26 mouse cellular contexts compared by ENCODE assay signal in the genomic region with DNA sequence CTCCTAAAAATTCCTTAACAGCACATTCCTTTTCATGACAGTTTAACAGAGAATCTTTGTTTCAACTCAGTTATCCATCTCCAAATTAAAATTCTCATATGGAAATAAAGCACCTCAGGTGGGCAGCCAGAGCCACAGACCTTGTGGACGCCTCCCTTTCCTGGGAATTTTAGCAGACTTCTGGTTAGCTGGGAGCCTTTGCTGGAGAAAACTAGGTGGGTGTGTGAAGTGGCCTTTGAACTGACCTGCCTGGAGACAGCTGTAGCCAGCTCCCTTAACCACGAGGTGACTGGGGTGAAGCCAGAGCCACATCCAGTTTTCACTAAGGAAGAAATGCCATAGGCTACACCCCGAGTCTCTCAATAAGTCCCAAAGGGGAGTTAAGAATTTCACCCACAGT. TPM values are rescaled to one million over a fixed set of nuclear protein-coding genes. Genes with fewer than 3 reads are reported as not detected.
DNase-seq lines count a peak whose midpoint lies in the region; ATAC-seq and TF ChIP-seq lines count a peak whose summit lies in the region.
"Had no signal": no experiment of that assay in that cellular context is flagged by ENCODE, and none has a peak within 500 bp of the region (broad histone marks: within the 10 kb centered on the region; RNA-seq: fewer than 3 reads in every experiment).

No protein-coding gene starts in this region.

- no peak for ATAC-seq in kidney, embryonic 16.5 days (ENCODE audit: low FRiP score, low TSS enrichment)
- no peak for ATAC-seq in liver, embryonic 14.5 days (ENCODE audit: insufficient read depth)
- ATAC-seq in CD4-positive, CD25-positive, alpha-beta regulatory T cell, adult 4 months = no peak
- ATAC-seq in frontal cortex, adult (ENCODE audit: low TSS enrichment) = no peak
- no peak for ATAC-seq in forebrain, postnatal 0 days
- ATAC-seq: forebrain, embryonic 15.5 days; Patski had no signal

- WGBS in kidney, embryonic 16.5 days = 42% methylated on average over 3 of the region's 3 CpGs
- 67% methylated on average over 3 of the region's 3 CpGs for WGBS in bone marrow, adult 2 months
- WGBS in liver, embryonic 14.5 days (ENCODE audit: insufficient replicate concordance) = 48% methylated on average over 3 of the region's 3 CpGs
- WGBS in forebrain, postnatal 0 days = 63% methylated on average over 3 of the region's 3 CpGs

- no peak overlapping the region for H3K27ac ChIP-seq in kidney, embryonic 16.5 days (ENCODE audit: low read length)
- H3K27ac ChIP-seq in bone marrow, adult 2 months (ENCODE audit: control insufficient read depth, insufficient read depth, low read depth, low read length, poor library complexity) = peak overlapping the region; percentile 36; the same call in 1 of the 2 replicates
- peak overlapping the region; percentile 67 for H3K27ac ChIP-seq in liver, embryonic 14.5 days
- H3K27ac ChIP-seq in forebrain, postnatal 0 days (ENCODE audit: low read depth, low read length) = no peak overlapping the region
- H3K27ac ChIP-seq: embryonic facial prominence, embryonic 13.5 days; forebrain, embryonic 15.5 days; hindbrain, embryonic 14.5 days; limb, embryonic 12.5 days; midbrain, embryonic 12.5 days; neural tube, embryonic 12.5 days had no signal

- peak; percentile 46 for DNase-seq in kidney, adult 18-20 months
- DNase-seq in kidney, postnatal 10 days = peak; percentile 36
- DNase-seq in liver, embryonic 14.5 days (ENCODE audit: low read depth in 3 of 3, low spot score in 3 of 3) = no peak
- no peak for DNase-seq in forebrain, postnatal 0 days
- DNase-seq: adrenal gland, adult 8-10 months; B cell, adult 2 months; cerebellum, adult 11 months; cerebellum, postnatal 14 days; heart, postnatal 36 days; thymus, postnatal 36 days had no signal

- no peak for TF ChIP-seq POLR2A in bone marrow, adult 2 months (IDR thresholded peaks at IDR 0.05; ENCODE audit: borderline replicate concordance, control insufficient read depth, low read depth, low read length)

- no peak overlapping the region for H3K9ac ChIP-seq in kidney, embryonic 16.5 days (replicated peaks; ENCODE audit: low read length)
- 0 out of 2 replicates have a peak overlapping the region, but pooled peaks have one; percentile 15 for H3K9ac ChIP-seq in liver, embryonic 14.5 days (replicated peaks)
- H3K9ac ChIP-seq in forebrain, postnatal 0 days = no peak overlapping the region
- H3K9ac ChIP-seq: embryonic facial prominence, embryonic 13.5 days; forebrain, embryonic 15.5 days; hindbrain, embryonic 14.5 days; limb, embryonic 12.5 days; midbrain, embryonic 12.5 days; neural tube, embryonic 12.5 days had no signal

- H3K9me3 ChIP-seq in kidney, embryonic 16.5 days (ENCODE audit: low read length) = no peaks in the 10 kb centered on the region
- H3K9me3 ChIP-seq in liver, embryonic 14.5 days (ENCODE audit: control insufficient read depth, low read length) = no peaks in the 10 kb centered on the region
- no peaks in the 10 kb centered on the region for H3K9me3 ChIP-seq in forebrain, postnatal 0 days (ENCODE audit: low read length)
- H3K9me3 ChIP-seq: embryonic facial prominence, embryonic 13.5 days; forebrain, embryonic 15.5 days; limb, embryonic 12.5 days; midbrain, embryonic 12.5 days; neural tube, embryonic 12.5 days had no signal

- no peaks in the 10 kb centered on the region for H3K27me3 ChIP-seq in kidney, embryonic 16.5 days (ENCODE audit: insufficient read depth, low read length)
- H3K27me3 ChIP-seq in liver, embryonic 14.5 days (ENCODE audit: control insufficient read depth, insufficient read depth, low read length) = no peaks in the 10 kb centered on the region
- no peaks in the 10 kb centered on the region for H3K27me3 ChIP-seq in forebrain, postnatal 0 days (ENCODE audit: insufficient read depth, low read length)
- H3K27me3 ChIP-seq: embryonic facial prominence, embryonic 13.5 days; forebrain, embryonic 15.5 days; limb, embryonic 12.5 days; midbrain, embryonic 12.5 days; neural tube, embryonic 12.5 days; Patski had no signal

- TF ChIP-seq CTCF in bone marrow, adult 2 months (IDR thresholded peaks at IDR 0.05; ENCODE audit: control insufficient read depth, insufficient read depth, low read length) = no peak
- TF ChIP-seq CTCF in liver, embryonic 14.5 days (IDR thresholded peaks at IDR 0.05; ENCODE audit: low read depth) = no peak
- no peak for TF ChIP-seq CTCF in forebrain, postnatal 0 days (IDR thresholded peaks at IDR 0.05; ENCODE audit: low read depth)

- no peak overlapping the region for H3K4me3 ChIP-seq in kidney, embryonic 16.5 days (ENCODE audit: low read length)
- H3K4me3 ChIP-seq in bone marrow, adult 2 months (replicated peaks; ENCODE audit: control insufficient read depth, low read depth, low read length) = no peak overlapping the region
- no peak overlapping the region for H3K4me3 ChIP-seq in liver, embryonic 14.5 days (ENCODE audit: insufficient read depth in 1 of 2, low read depth in 2 of 2, low read length in 2 of 2)
- no peak overlapping the region for H3K4me3 ChIP-seq in forebrain, postnatal 0 days (ENCODE audit: low read depth, low read length)
- H3K4me3 ChIP-seq: embryonic facial prominence, embryonic 13.5 days; forebrain, embryonic 15.5 days; limb, embryonic 12.5 days; midbrain, embryonic 12.5 days; neural tube, embryonic 12.5 days had no signal

- peaks cover 38% of the 10 kb centered on the region for H3K36me3 ChIP-seq in kidney, embryonic 16.5 days (ENCODE audit: insufficient read depth, low read length)
- peaks cover 34% of the 10 kb centered on the region for H3K36me3 ChIP-seq in liver, embryonic 14.5 days (replicated peaks; ENCODE audit: control insufficient read depth, insufficient read depth, low read depth)
- H3K36me3 ChIP-seq in forebrain, postnatal 0 days (ENCODE audit: insufficient read depth) = peaks cover 38% of the 10 kb centered on the region

- no peak for TF ChIP-seq EP300 in liver, embryonic 14.5 days (IDR thresholded peaks at IDR 0.05; ENCODE audit: low read depth)

- peaks cover 4% of the 10 kb centered on the region for H3K4me1 ChIP-seq in kidney, embryonic 16.5 days (ENCODE audit: insufficient read depth, low read length)
- no peaks in the 10 kb centered on the region; the same call in 1 of the 2 replicates for H3K4me1 ChIP-seq in bone marrow, adult 2 months (ENCODE audit: control insufficient read depth, insufficient read depth, low read length)
- peaks cover 33 to 34% of the 10 kb centered on the region in 2 experiments for H3K4me1 ChIP-seq in liver, embryonic 14.5 days (replicated peaks; ENCODE audit: control insufficient read depth in 2 of 2, insufficient read depth in 2 of 2, low read length in 1 of 2)
- H3K4me1 ChIP-seq in forebrain, postnatal 0 days (ENCODE audit: insufficient read depth) = peaks cover 3% of the 10 kb centered on the region; the same call in 1 of the 2 replicates
- H3K4me1 ChIP-seq: neural tube, embryonic 12.5 days had no signal

- H3K4me2 ChIP-seq in kidney, embryonic 16.5 days (replicated peaks; ENCODE audit: low read depth, low read length) = no peak overlapping the region
- H3K4me2 ChIP-seq in liver, embryonic 14.5 days (ENCODE audit: low read depth) = no peak overlapping the region; the same call in 1 of the 2 replicates
- no peak overlapping the region for H3K4me2 ChIP-seq in forebrain, postnatal 0 days (ENCODE audit: low read depth)
- H3K4me2 ChIP-seq: embryonic facial prominence, embryonic 13.5 days; forebrain, embryonic 15.5 days; hindbrain, embryonic 14.5 days; limb, embryonic 12.5 days; midbrain, embryonic 12.5 days; neural tube, embryonic 12.5 days had no signal

RNA-seq across cellular contexts. Expression of gene Rnf187, which starts 9.1 kb away (rescaled TPM):
- polyA plus RNA-seq in kidney, embryonic 16.5 days (2015; fragmentation: Nextera tagmentation; extraction: Ambion mirVana) = 217 and 219 TPM in 2 replicates
- 108 and 135 TPM in 2 replicates for polyA plus RNA-seq in bone marrow, adult 2 months (2011; ENCODE audit: insufficient read depth, insufficient read length, low replicate concordance, missing spikeins)
- 80.8 and 83.3 TPM in 2 replicates for polyA plus RNA-seq in liver, embryonic 14.5 days (2012; rRNA removed)
- 104 and 120 TPM in 2 replicates for polyA plus RNA-seq in liver, embryonic 14.5 days (2014; fragmentation: Nextera tagmentation; extraction: Ambion mirVana)
- 10 to 100 TPM in 1 of 2 experiments, 1 to 10 TPM in 1; 10.0 to 18.7 TPM for polyA plus RNA-seq in CD4-positive, CD25-positive, alpha-beta regulatory T cell, adult 4 months (2017; shearing (Covaris generic))
- 668 and 716 TPM in 2 replicates for total RNA-seq in forebrain, postnatal 0 days (2014; rRNA removed)
- 583 and 608 TPM in 2 replicates for polyA plus RNA-seq in forebrain, postnatal 0 days (2015; fragmentation: Nextera tagmentation; extraction: Ambion mirVana)

RNA-seq across cellular contexts. Expression of gene Btnl10, which starts 11.9 kb away (rescaled TPM):
- 0.10 TPM in 1 of 2 replicates, not detected in the other for polyA plus RNA-seq in kidney, embryonic 16.5 days (2015; fragmentation: Nextera tagmentation; extraction: Ambion mirVana)
- polyA plus RNA-seq in bone marrow, adult 2 months (2011; ENCODE audit: insufficient read depth, insufficient read length, low replicate concordance, missing spikeins) = 65.1 and 93.5 TPM in 2 replicates
- polyA plus RNA-seq in liver, embryonic 14.5 days (2012; rRNA removed) = 18.2 and 19.3 TPM in 2 replicates
- polyA plus RNA-seq in liver, embryonic 14.5 days (2014; fragmentation: Nextera tagmentation; extraction: Ambion mirVana) = 9.1 and 9.6 TPM in 2 replicates
- not detected for polyA plus RNA-seq in CD4-positive, CD25-positive, alpha-beta regulatory T cell, adult 4 months (2017; shearing (Covaris generic))
- 0.10 TPM in 1 of 2 replicates, not detected in the other for total RNA-seq in forebrain, postnatal 0 days (2014; rRNA removed)
- polyA plus RNA-seq in forebrain, postnatal 0 days (2015; fragmentation: Nextera tagmentation; extraction: Ambion mirVana) = not detected in 2 replicates
- total RNA-seq: adrenal gland, adult 8-10 months; gastrocnemius, adult 18-20 months; heart, postnatal 36 days; monocyte, adult 5-6 weeks had no signal
- polyA plus RNA-seq: embryonic facial prominence, embryonic 13.5 days; forebrain, embryonic 15.5 days; heart, embryonic 14.5 days; hindbrain, embryonic 14.5 days; large intestine, adult 2 months; midbrain, embryonic 12.5 days; neural tube, embryonic 12.5 days; Patski; small intestine, adult 2 months had no signal

RNA-seq across cellular contexts. Expression of gene Hist3h2ba, which starts 19.1 kb away (rescaled TPM):
- 93.4 and 93.5 TPM in 2 replicates for polyA plus RNA-seq in kidney, embryonic 16.5 days (2015; fragmentation: Nextera tagmentation; extraction: Ambion mirVana)
- 18.8 and 22.9 TPM in 2 replicates for polyA plus RNA-seq in bone marrow, adult 2 months (2011; ENCODE audit: insufficient read depth, insufficient read length, low replicate concordance, missing spikeins)
- polyA plus RNA-seq in liver, embryonic 14.5 days (2012; rRNA removed) = 15.7 and 16.0 TPM in 2 replicates
- 4.2 and 6.0 TPM in 2 replicates for polyA plus RNA-seq in liver, embryonic 14.5 days (2014; fragmentation: Nextera tagmentation; extraction: Ambion mirVana)
- polyA plus RNA-seq in CD4-positive, CD25-positive, alpha-beta regulatory T cell, adult 4 months (2017; shearing (Covaris generic)) = 1 to 10 TPM; 4.9 to 6.6 TPM
- total RNA-seq in forebrain, postnatal 0 days (2014; rRNA removed) = 446 and 960 TPM in 2 replicates
- polyA plus RNA-seq in forebrain, postnatal 0 days (2015; fragmentation: Nextera tagmentation; extraction: Ambion mirVana) = 111 and 146 TPM in 2 replicates

RNA-seq across cellular contexts. Expression of gene Hist3h2a, which starts 24.8 kb away (rescaled TPM):
- polyA plus RNA-seq in kidney, embryonic 16.5 days (2015; fragmentation: Nextera tagmentation; extraction: Ambion mirVana) = 39.5 and 39.7 TPM in 2 replicates
- 22.9 and 25.6 TPM in 2 replicates for polyA plus RNA-seq in bone marrow, adult 2 months (2011; ENCODE audit: insufficient read depth, insufficient read length, low replicate concordance, missing spikeins)
- polyA plus RNA-seq in liver, embryonic 14.5 days (2012; rRNA removed) = 11.0 and 11.5 TPM in 2 replicates
- polyA plus RNA-seq in liver, embryonic 14.5 days (2014; fragmentation: Nextera tagmentation; extraction: Ambion mirVana) = 13.5 and 16.7 TPM in 2 replicates
- polyA plus RNA-seq in CD4-positive, CD25-positive, alpha-beta regulatory T cell, adult 4 months (2017; shearing (Covaris generic)) = 10 to 100 TPM in 1 of 2 experiments, 1 to 10 TPM in 1; 9.6 to 10.3 TPM
- 181 and 199 TPM in 2 replicates for total RNA-seq in forebrain, postnatal 0 days (2014; rRNA removed)
- polyA plus RNA-seq in forebrain, postnatal 0 days (2015; fragmentation: Nextera tagmentation; extraction: Ambion mirVana) = 58.0 and 58.7 TPM in 2 replicates

RNA-seq across cellular contexts. Expression of gene Trim17, which starts 24.8 kb away (rescaled TPM):
- polyA plus RNA-seq in kidney, embryonic 16.5 days (2015; fragmentation: Nextera tagmentation; extraction: Ambion mirVana) = 0.42 and 0.64 TPM in 2 replicates
- polyA plus RNA-seq in bone marrow, adult 2 months (2011; ENCODE audit: insufficient read depth, insufficient read length, low replicate concordance, missing spikeins) = 0.29 TPM in 1 of 2 replicates, not detected in the other
- 0.05 and 0.06 TPM in 2 replicates for polyA plus RNA-seq in liver, embryonic 14.5 days (2012; rRNA removed)
- polyA plus RNA-seq in liver, embryonic 14.5 days (2014; fragmentation: Nextera tagmentation; extraction: Ambion mirVana) = 0.06 and 0.14 TPM in 2 replicates
- polyA plus RNA-seq in CD4-positive, CD25-positive, alpha-beta regulatory T cell, adult 4 months (2017; shearing (Covaris generic)) = under 1 TPM; 0.28 to 0.46 TPM
- total RNA-seq in forebrain, postnatal 0 days (2014; rRNA removed) = 3.4 and 4.0 TPM in 2 replicates
- 0.65 TPM in 2 replicates for polyA plus RNA-seq in forebrain, postnatal 0 days (2015; fragmentation: Nextera tagmentation; extraction: Ambion mirVana)
- total RNA-seq: monocyte, adult 5-6 weeks had no signal

Comparison
In these comparisons a context has a peak if more than half of its experiments do, and no peak if none do; other contexts are left out.
1. DNase-seq: peak in kidney, adult 18-20 months (single experiment) and kidney, postnatal 10 days (single experiment); none in liver, embryonic 14.5 days (0 of 3) and forebrain, postnatal 0 days (single experiment).
2. H3K27ac ChIP-seq: peak in bone marrow, adult 2 months (single experiment) and liver, embryonic 14.5 days (single experiment); none in kidney, embryonic 16.5 days (single experiment) and forebrain, postnatal 0 days (single experiment).